Mouse (Mus musculus): ENCODE measurements around the gene Egln2. TPM values are rescaled to one million over a fixed set of nuclear protein-coding genes. Genes with fewer than 3 reads are reported as not detected.

The Egln2 gene
- total RNA-seq (2012; rRNA removed): 53.4 and 56.3 TPM in 2 replicates

DNA sequence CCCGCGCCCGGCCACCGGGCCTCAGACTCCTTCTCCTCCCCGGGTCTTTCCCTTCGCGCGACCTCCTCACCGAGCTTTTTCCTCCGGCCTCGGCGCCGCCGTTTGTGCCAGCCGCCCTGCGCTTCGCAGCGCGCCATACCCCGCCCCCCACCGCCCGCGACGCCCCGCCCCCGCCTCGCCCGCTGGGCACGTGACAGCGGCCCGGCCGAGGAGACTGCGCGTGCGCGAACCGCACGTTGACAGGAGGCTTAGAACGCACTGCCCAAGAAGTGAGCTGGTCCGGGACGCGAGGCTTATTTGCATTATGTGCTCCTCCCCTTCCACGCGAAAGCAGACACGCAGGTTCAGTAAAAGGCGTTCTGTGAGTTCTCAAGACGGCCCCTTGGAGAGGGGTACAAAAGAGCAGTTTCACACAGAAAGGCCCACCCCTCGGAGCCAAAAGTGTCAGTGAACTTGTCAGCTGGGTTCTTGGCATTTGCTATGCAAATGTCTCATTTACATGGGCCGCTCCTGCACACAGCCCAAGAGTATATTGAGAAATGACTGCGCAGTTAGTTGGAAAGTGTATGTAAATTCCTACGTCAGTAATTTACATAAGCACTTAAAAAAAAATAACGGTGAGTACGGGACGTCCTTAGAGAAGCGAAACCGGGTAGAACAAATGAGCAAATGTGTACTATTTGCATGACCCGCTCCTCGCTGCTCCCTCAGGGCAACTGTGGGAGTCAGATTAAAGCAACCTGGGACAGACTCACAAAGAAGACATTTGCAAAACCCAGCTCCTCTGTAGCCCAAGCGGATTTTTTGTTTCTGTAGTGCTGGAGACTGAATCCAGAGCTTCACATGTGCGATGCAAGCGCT is at the start of gene Egln2:
Gene Egln2 (minus strand): TSS at position 189 of the 861 bp plus-strand sequence.
- no peaks in the 10 kb centered on the region for H3K9me3 ChIP-seq (ENCODE audit: control insufficient read depth, insufficient read depth, low read depth, low read length)
- peaks cover 3 to 13% of the 10 kb centered on the region in 2 experiments; a peak in 3 of 4 replicates for H3K4me1 ChIP-seq (ENCODE audit: control insufficient read depth in 2 of 2, insufficient read depth in 2 of 2, low read length in 2 of 2, poor library complexity in 1 of 2)
- TF ChIP-seq MAFK (IDR thresholded peaks at IDR 0.05; ENCODE audit: insufficient read depth, low read depth, low read length) (0 out of 2 replicates have a peak, but pooled peaks have one; percentile 33), ZNF384 (IDR thresholded peaks at IDR 0.05; ENCODE audit: low read depth, low read length) (0 out of 2 replicates have a peak, but pooled peaks have one; percentile 50), HCFC1 (IDR thresholded peaks at IDR 0.05; ENCODE audit: borderline replicate concordance, insufficient read depth, low read length) (no peak)
- peak within 1 kb of the TSS; percentile 72 to 87 for H3K4me3 ChIP-seq (ENCODE audit: insufficient read depth in 1 of 2, low read depth in 1 of 2, low read length in 2 of 2, poor library complexity in 1 of 2, severe bottlenecking in 1 of 2)
- peaks cover 5% of the 10 kb centered on the region for H3K36me3 ChIP-seq (ENCODE audit: control insufficient read depth, insufficient read depth, low read length, poor library complexity, severe bottlenecking)
- in situ Hi-C loops (cut with MboI; ENCODE audit: low sequenced_read_pairs in 2 of 2, unreplicated experiment in 2 of 2): no loop called here
- peak; percentile 86 for DNase-seq (ENCODE audit: low read depth, low spot score)
- H3K27ac ChIP-seq (ENCODE audit: insufficient read depth, low read depth, low read length, poor library complexity, severe bottlenecking): peak within 1 kb of the TSS; percentile 95
- H3K9ac ChIP-seq (ENCODE audit: insufficient read depth, low read depth, low read length, poor library complexity, severe bottlenecking): peak within 1 kb of the TSS; percentile 95

DNA sequence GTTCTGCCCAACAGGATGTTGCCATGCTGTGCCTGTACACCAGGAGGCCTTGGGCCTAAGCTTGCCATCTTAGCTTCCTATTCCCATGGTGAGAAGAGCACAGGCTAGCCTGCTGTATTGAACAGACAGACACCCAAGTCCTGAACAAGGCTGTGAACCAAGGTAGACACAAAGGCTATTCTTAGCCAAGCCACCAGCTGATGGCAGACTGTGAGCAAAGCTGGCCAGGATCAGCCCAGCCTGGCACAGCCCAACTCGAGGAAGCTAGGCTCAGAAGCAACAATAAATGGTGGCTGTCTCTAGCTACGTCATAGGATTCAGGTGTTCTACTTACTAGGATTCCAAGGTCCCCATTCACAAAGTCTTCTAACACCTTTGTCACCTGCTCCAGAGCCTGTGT is 46.0 kb upstream of the Egln2 start:
- Histone ChIP-seq H3K27ac (ENCODE audit: insufficient read depth, low read depth, low read length, poor library complexity, severe bottlenecking) (no peak overlapping the region), H3K36me3 (ENCODE audit: control insufficient read depth, insufficient read depth, low read length, poor library complexity, severe bottlenecking) (peaks cover 27% of the 10 kb centered on the region), H3K4me1 (ENCODE audit: control insufficient read depth in 2 of 2, insufficient read depth in 2 of 2, low read length in 2 of 2, poor library complexity in 1 of 2) (no peaks in the 10 kb centered on the region), H3K4me3 (ENCODE audit: insufficient read depth in 1 of 2, low read depth in 1 of 2, low read length in 2 of 2, poor library complexity in 1 of 2, severe bottlenecking in 1 of 2) (no peak overlapping the region), H3K9ac (ENCODE audit: insufficient read depth, low read depth, low read length, poor library complexity, severe bottlenecking) (no peak overlapping the region), H3K9me3 (ENCODE audit: control insufficient read depth, insufficient read depth, low read depth, low read length) (no peaks in the 10 kb centered on the region)
- in situ Hi-C loops (cut with MboI; ENCODE audit: low sequenced_read_pairs in 2 of 2, unreplicated experiment in 2 of 2): no loop called here
- DNase-seq (ENCODE audit: low read depth, low spot score): no peak
- TF ChIP-seq HCFC1 (IDR thresholded peaks at IDR 0.05; ENCODE audit: borderline replicate concordance, insufficient read depth, low read length) (no peak), ZNF384 (IDR thresholded peaks at IDR 0.05; ENCODE audit: low read depth, low read length) (no peak), ZC3H11A (IDR thresholded peaks at IDR 0.05; ENCODE audit: borderline replicate concordance, low read depth, low read length) (no peak), MAFK (IDR thresholded peaks at IDR 0.05; ENCODE audit: insufficient read depth, low read depth, low read length) (no peak), CHD2 (IDR thresholded peaks at IDR 0.05; ENCODE audit: low read depth, low read length) (no peak)

DNA sequence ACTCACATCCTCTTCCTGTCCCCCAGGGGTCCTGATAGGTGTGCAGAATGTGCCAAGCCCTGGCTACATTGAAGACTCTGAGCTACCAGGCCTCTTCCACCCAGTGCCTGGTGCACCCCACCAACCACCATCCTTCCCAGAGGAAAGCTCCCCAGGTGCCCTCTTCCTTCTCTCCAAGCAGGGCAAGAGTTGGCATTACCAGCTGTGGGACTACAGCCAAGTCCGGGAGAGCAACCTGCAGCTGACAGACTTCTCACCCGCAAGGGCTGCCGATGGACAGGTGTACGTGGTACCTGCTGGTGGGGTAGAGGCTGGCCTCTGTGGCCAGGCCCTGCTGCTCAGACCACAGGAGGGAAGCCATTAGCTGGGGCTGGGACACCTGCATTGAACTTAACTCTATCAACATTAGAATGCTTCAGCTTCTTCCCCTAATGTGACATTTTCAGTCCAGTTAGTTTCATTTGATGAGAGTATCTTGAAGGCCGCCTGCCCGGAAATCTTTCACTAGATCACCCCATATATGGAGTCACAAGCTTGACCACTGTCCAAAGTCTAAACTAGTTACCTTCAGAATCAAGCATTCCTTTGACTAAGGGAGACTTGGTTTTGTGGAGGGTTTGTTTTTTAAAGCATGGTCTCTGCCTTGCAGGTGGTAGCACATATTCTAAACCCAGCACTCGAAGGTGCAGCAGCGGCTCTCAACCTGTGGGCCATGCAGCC is 37.3 kb upstream of the Egln2 start:
- no peak overlapping the region for H3K27ac ChIP-seq (ENCODE audit: insufficient read depth, low read depth, low read length, poor library complexity, severe bottlenecking)
- no peaks in the 10 kb centered on the region for H3K9me3 ChIP-seq (ENCODE audit: control insufficient read depth, insufficient read depth, low read depth, low read length)
- in situ Hi-C loops (cut with MboI; ENCODE audit: low sequenced_read_pairs in 2 of 2, unreplicated experiment in 2 of 2): no loop called here
- no peak overlapping the region for H3K4me3 ChIP-seq (ENCODE audit: insufficient read depth in 1 of 2, low read depth in 1 of 2, low read length in 2 of 2, poor library complexity in 1 of 2, severe bottlenecking in 1 of 2)
- DNase-seq (ENCODE audit: low read depth, low spot score): no peak
- TF ChIP-seq MAFK (IDR thresholded peaks at IDR 0.05; ENCODE audit: insufficient read depth, low read depth, low read length) (no peak), ZC3H11A (IDR thresholded peaks at IDR 0.05; ENCODE audit: borderline replicate concordance, low read depth, low read length) (no peak), HCFC1 (IDR thresholded peaks at IDR 0.05; ENCODE audit: borderline replicate concordance, insufficient read depth, low read length) (no peak), ZNF384 (IDR thresholded peaks at IDR 0.05; ENCODE audit: low read depth, low read length) (no peak), CHD2 (IDR thresholded peaks at IDR 0.05; ENCODE audit: low read depth, low read length) (no peak)
- H3K9ac ChIP-seq (ENCODE audit: insufficient read depth, low read depth, low read length, poor library complexity, severe bottlenecking): no peak overlapping the region
- peaks cover 42% of the 10 kb centered on the region for H3K36me3 ChIP-seq (ENCODE audit: control insufficient read depth, insufficient read depth, low read length, poor library complexity, severe bottlenecking)
- H3K4me1 ChIP-seq (ENCODE audit: control insufficient read depth in 2 of 2, insufficient read depth in 2 of 2, low read length in 2 of 2, poor library complexity in 1 of 2): peaks cover 2 to 5% of the 10 kb centered on the region in 2 experiments; a peak in 2 of 4 replicates

DNA sequence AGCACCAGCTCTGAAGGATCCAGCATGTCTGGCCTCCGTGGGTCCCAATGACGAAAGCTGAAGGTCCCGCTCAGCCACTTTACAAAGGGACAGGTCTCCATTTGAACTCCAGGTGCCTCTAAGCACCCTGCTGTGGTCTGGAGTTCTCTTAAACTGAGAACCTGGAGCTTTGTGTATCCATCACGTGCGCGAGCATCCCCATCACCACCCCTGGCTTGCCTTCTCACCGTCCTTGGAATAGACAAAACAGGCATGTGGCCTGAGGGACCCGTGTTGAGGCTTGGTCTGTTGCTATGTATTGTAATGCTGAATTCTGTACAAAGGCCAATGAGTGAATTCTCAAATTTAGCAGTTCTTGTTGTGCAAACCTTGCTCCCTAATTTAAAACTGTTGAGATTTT is 32.2 kb upstream of the Egln2 start:
- peaks cover 5 to 15% of the 10 kb centered on the region in 2 experiments for H3K4me1 ChIP-seq (ENCODE audit: control insufficient read depth in 2 of 2, insufficient read depth in 2 of 2, low read length in 2 of 2, poor library complexity in 1 of 2)
- H3K9ac ChIP-seq (ENCODE audit: insufficient read depth, low read depth, low read length, poor library complexity, severe bottlenecking): peak overlapping the region; percentile 26; the same call in 1 of the 2 replicates
- H3K4me3 ChIP-seq (ENCODE audit: insufficient read depth in 1 of 2, low read depth in 1 of 2, low read length in 2 of 2, poor library complexity in 1 of 2, severe bottlenecking in 1 of 2): no peak overlapping the region
- in situ Hi-C loops (cut with MboI; ENCODE audit: low sequenced_read_pairs in 2 of 2, unreplicated experiment in 2 of 2): no loop called here
- peaks cover 33% of the 10 kb centered on the region for H3K36me3 ChIP-seq (ENCODE audit: control insufficient read depth, insufficient read depth, low read length, poor library complexity, severe bottlenecking)
- no peaks in the 10 kb centered on the region for H3K9me3 ChIP-seq (ENCODE audit: control insufficient read depth, insufficient read depth, low read depth, low read length)
- peak overlapping the region; percentile 36; the same call in 1 of the 2 replicates for H3K27ac ChIP-seq (ENCODE audit: insufficient read depth, low read depth, low read length, poor library complexity, severe bottlenecking)
- no peak for DNase-seq (ENCODE audit: low read depth, low spot score)
- TF ChIP-seq ZNF384 (IDR thresholded peaks at IDR 0.05; ENCODE audit: low read depth, low read length): no peak
- no peak for TF ChIP-seq ZC3H11A (IDR thresholded peaks at IDR 0.05; ENCODE audit: borderline replicate concordance, low read depth, low read length)
- no peak for TF ChIP-seq MAFK (IDR thresholded peaks at IDR 0.05; ENCODE audit: insufficient read depth, low read depth, low read length)
- TF ChIP-seq CHD2 (IDR thresholded peaks at IDR 0.05; ENCODE audit: low read depth, low read length): no peak
- TF ChIP-seq HCFC1 (IDR thresholded peaks at IDR 0.05; ENCODE audit: borderline replicate concordance, insufficient read depth, low read length): no peak
